Mouse (Mus musculus) lung, adult 2 months (tissue): ENCODE measurements around the gene Iqcf6. TPM values are rescaled to one million over a fixed set of nuclear protein-coding genes. Genes with fewer than 3 reads are reported as not detected.

Experiments used
- DNase-seq: peaks from one replicate; pipeline ENCODE4 v3.0.0; 2022
- H3K4me1 ChIP-seq: fragments of 200-500 bp; 2 replicates; pipeline ENCODE4 v1.6.1; 2011; ENCODE audit warnings: low read length; ENCODE audit not compliant: control insufficient read depth, insufficient read depth
- H3K4me3 ChIP-seq: fragments of 200-500 bp; replicated peaks from 2 replicates; pipeline ENCODE3; 2011; ENCODE audit warnings: low read depth, mild to moderate bottlenecking, control low read depth, low read length; ENCODE audit errors: extremely low read depth
- CTCF ChIP-seq: fragments of 200-500 bp; IDR thresholded peaks from 2 replicates; pipeline ENCODE4 v1.5.1; 2011; ENCODE audit warnings: mild to moderate bottlenecking, low read length, control low read depth; ENCODE audit not compliant: insufficient read depth
- POLR2A ChIP-seq: fragments of 200-500 bp; IDR thresholded peaks from 2 replicates; pipeline ENCODE4 v1.6.1; 2011; ENCODE audit warnings: low read depth, mild to moderate bottlenecking, control low read depth, low read length, borderline replicate concordance; ENCODE audit errors: extremely low read depth
- WGBS: fragments of 180-500 bp; shearing (Covaris S2); methylation state at CpG from one replicate; pipeline ENCODE4 v1.1.7; 2018; 5-methylcytosine and 5-hydroxymethylcytosine counted together
- polyA plus RNA-seq: library from polyadenylated mRNA; depleted of rRNA; stranded (reverse); fragments of >200 nt; gene quantifications from 2 replicates; pipeline ENCODE4 v1.2.3, GENCODE M21; 2012; rRNA removed

Iqcf6 gene
- polyA plus RNA-seq, 1 experiment: not detected

DNA sequence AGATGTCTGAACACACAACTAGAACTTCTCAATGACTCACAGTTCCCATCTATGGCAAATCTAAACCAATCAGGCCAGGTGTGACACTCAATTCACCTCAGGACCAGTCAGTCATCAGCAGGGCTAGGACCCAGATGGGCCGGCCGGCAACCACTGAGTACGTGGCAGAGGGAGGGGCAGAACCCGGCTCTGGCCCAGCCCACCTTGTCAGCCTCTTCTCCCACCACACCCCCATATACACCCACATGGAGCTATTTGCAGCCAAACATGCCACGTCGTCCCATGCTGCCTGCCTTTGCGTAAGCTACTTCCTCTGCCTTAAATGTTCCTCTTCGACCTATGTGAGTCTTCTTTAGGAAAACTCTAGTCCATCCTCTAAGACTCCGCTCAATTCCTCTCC is 49.6 kb downstream of the Iqcf6 start:
- no peak overlapping the region for H3K4me3 ChIP-seq
- H3K4me1 ChIP-seq: no peaks in the 10 kb centered on the region
- WGBS: 62% methylated on average over 9 of the region's 9 CpGs
- TF ChIP-seq CTCF (no peak), POLR2A (no peak)
- DNase-seq: peak; percentile 12

DNA sequence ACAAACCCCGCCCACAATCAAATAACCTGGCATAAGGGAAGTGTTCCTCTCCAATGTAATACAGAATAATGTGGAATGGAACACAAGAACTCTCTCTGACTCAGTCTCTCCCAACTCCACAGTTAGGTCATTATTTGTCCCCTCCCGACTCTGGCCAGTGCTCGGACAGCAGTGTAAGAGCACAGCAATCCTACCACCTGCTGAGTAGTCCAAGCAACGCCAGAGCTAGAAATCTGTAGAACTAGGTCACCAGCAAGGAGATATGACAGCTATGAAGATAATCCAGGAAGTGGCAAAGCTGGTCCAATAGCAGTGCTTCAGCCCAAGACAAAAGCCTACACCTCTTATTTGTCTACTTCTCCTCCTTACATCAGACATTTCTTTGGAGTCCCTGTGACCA is 50.2 kb downstream of the Iqcf6 start:
- no peak for DNase-seq
- 73% methylated on average over 4 of the region's 4 CpGs for WGBS

More for the DNA sequence above, 50.2 kb downstream of the Iqcf6 start:
- no peak for TF ChIP-seq POLR2A
- no peak for TF ChIP-seq CTCF
- no peak overlapping the region for H3K4me3 ChIP-seq
- no peaks in the 10 kb centered on the region for H3K4me1 ChIP-seq

Other genes starting within 250 kb of the Iqcf6 start
- 288 and 319 TPM in 2 replicates for gene Rpl29, start 197.1 kb upstream of the Iqcf6 start, polyA plus RNA-seq
- gene Acy1, start 188.3 kb upstream of the Iqcf6 start, polyA plus RNA-seq: 6.5 and 10.0 TPM in 2 replicates
- 80.0 and 80.9 TPM in 2 replicates for gene Abhd14b, start 179.1 kb upstream of the Iqcf6 start, polyA plus RNA-seq
- 27.2 and 34.4 TPM in 2 replicates for gene Abhd14a, start 178.9 kb upstream of the Iqcf6 start, polyA plus RNA-seq
- 68.5 and 70.7 TPM in 2 replicates for gene Pcbp4, start 173.3 kb upstream of the Iqcf6 start, polyA plus RNA-seq
- 0.19 and 0.50 TPM in 2 replicates for gene Gpr62, start 160.6 kb upstream of the Iqcf6 start, polyA plus RNA-seq
- gene Rrp9, start 150.6 kb upstream of the Iqcf6 start, polyA plus RNA-seq: 27.4 and 29.2 TPM in 2 replicates
- 65.2 and 74.3 TPM in 2 replicates for gene Parp3, start 149.6 kb upstream of the Iqcf6 start, polyA plus RNA-seq
- 0.30 TPM in 1 of 2 replicates, not detected in the other for gene Iqcf1, start 126.6 kb upstream of the Iqcf6 start, polyA plus RNA-seq
- gene Iqcf5, start 112.0 kb upstream of the Iqcf6 start, polyA plus RNA-seq: 0.27 TPM in 1 of 2 replicates, not detected in the other
- not detected in 2 replicates for gene Iqcf3, start 65.0 kb upstream of the Iqcf6 start, polyA plus RNA-seq
- not detected in 2 replicates for gene Iqcf4, start 55.6 kb upstream of the Iqcf6 start, polyA plus RNA-seq
- gene Grm2, start 29.5 kb downstream of the Iqcf6 start, polyA plus RNA-seq: not detected in 2 replicates
- 103 and 108 TPM in 2 replicates for gene Tex264, start 59.3 kb downstream of the Iqcf6 start, polyA plus RNA-seq
- gene Rad54l2, start 162.6 kb downstream of the Iqcf6 start, polyA plus RNA-seq: 24.5 and 29.0 TPM in 2 replicates
- 9.3 and 13.5 TPM in 2 replicates for gene Dcaf1, start 195.3 kb downstream of the Iqcf6 start, polyA plus RNA-seq